Mouse (Mus musculus) cerebral cortex, adult 2 months (tissue): ENCODE measurements around the gene Angptl6.

ENCODE experiments used
- WGBS: fragments of 180-500 bp; shearing (Covaris S2); methylation state at CpG from one replicate; pipeline ENCODE4 v1.1.7; 2018; 5-methylcytosine and 5-hydroxymethylcytosine counted together

Angptl6 gene

DNA sequence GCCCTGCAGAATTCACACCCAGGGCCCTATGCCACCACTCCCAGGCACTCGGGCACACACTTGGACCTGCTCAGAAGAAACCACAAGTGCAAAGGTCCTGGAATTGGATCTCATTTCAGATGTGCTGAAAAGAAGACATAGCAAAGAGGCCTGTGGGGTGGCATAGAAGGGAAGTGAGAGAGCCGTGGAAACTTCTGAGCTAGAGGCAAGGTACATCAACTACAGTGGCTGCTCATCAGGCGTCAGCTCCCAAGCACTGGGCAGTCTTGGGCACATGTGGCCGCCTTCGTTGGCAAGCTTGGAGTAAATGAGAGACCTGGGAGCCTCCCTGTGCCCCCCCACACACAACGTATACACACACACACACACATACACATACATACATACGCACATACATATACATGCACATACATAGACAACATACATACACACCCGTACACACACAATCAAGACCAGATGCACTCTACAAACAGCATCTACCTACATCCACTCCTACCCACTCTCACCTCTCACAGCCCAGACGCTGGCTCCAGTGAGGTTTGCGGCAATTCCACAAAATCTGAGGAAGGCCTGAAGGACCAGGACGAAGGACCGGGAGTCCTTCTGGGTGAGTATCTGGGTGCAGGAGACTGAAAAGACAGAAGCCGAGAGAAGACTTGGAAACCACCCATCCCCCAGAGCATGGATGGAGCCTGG lies at the start of gene Angptl6:
Gene Angptl6, minus strand, starts transcription at position 631 of the 696 bp plus-strand sequence.
- WGBS: 92% methylated on average over 13 of the region's 13 CpGs

DNA sequence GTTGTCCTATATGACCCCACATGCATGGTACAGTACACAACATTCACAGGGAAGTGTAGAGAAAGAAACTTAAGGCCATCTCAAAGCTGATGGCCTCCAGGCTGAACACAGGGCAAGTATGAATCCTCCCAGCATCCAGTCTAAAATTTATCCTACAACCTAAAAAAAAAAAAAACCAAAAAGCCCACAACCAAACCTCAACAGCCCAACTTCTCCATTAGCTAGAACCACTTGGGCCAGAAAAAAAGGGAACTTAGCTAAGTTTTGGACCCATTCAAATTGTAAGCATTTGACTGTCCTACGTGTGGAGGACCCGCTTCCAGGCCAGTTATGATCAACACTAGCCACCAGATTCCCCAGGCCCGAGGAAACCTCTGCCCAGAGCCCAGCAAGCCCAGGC lies 43.7 kb upstream of the Angptl6 start:
- WGBS: 86% methylated on average over 3 of the region's 3 CpGs

DNA sequence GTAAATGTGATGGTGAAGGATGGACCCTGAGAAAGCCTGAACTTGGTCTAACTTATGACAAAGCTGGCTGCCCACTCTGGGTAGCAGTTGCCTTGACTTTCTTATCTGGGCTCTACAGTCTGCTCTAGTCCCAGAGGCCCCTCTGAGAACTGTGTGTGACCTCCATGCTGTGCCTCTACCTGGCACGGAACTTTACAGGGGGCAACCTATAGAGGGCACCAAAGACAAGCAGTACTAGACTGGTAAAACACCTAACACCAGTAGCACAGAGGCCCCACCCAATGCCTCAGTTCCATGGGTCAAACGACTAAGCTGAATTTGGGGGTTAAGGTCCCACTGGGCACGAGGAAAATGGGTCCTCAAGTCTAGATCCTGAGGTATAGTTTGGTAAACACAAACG lies 36.6 kb upstream of the Angptl6 start:
- 81% methylated on average over 4 of the region's 4 CpGs for WGBS

DNA sequence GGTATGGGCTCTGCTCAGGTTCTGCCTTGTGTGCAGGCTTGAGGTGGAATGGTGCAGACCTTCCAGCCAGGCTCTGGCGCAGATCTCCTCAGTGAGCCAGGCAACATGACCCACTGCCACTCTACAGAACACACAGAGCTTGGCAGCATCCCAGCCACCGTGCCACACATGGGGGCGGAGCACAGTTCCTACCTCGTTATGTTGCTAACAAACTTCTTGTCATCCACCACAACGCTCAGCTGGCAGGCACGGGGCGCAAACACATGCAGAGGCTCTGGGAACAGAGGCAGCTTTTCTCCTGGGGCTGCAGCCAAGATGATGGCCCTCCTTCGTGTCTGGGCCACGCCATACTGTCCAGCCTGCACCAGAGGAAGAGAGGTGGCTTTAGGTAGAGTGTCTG lies 30.4 kb upstream of the Angptl6 start:
- WGBS: 40% methylated on average over 9 of the region's 9 CpGs

DNA sequence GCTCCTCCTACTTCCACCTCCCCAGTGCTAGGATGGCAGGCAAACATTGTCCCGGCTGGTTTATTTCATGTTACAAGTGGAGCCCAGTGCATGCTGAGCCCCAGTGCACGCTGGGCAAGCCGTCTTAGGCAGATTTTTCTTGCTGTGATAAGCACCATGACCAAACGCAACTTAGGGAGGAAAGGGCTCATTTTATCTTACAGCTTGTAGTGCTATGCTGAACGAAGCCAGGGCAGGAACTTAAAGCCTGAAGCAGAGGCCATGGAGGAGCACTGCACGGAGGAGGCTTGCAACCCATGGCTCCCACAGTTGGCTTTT lies 22.6 kb upstream of the Angptl6 start:
- WGBS: 51% methylated on average over 6 of the region's 6 CpGs

DNA sequence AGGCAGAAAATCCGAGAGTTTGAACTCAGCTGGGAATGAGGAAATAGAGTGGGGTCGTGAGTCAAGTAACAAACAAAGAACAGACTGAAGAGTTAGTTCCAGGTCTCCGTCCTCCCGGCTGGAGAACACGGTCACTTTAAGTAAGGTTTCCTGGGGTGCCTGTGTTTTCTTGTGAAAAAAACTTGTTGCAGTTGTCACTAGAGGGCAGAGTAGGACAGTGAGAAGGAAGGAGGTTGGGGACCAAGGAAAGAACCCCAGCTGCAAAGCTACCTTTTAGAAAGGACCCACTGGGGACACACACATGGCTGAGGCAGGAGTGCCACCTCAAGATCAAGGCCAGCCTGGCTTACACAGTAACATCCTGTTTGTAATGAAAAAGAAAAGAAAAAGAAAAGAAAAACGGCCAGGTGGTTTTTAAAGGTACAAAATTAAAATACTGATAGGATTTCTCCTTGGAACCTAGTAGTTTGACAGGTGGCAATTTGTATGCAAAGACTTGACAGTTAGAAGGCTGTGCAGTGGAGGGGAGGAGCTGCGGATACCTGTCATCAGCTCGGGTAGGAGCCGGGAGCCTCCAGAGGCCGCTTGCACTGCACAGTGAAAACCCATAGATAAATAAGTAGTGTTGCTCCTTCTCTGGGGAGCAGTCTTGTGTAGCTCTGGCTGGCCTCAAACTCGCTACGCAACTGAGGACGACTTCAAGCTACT lies 22.1 kb upstream of the Angptl6 start:
- WGBS: 15% methylated on average over 13 of the region's 13 CpGs

DNA sequence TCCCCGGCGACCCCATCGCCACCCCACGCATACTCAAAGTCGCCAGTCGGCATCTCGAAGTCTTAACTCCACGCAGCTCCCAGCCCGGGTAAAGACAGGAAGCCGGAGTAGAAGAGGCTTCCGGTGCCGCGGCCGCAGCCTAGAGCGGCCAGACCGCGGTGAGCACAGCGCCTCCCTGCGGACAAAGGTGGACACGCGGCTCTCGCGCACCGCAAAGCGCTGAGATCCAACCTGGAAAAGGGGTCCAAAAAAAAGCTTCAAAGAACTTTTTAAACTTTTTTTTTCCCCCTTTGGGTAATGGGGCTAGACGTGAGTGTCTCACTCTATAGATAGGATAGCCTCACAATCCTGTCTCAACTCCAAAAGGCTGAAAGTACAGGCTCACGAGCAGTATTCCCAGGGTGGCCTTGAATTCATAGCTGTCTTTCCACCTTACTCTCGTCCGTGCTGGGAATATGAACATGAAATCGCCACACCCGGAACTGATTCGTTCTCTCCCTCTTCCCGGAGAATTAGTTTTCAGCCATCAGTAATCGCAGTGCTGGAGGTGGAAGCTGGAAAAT lies 19.1 kb upstream of the Angptl6 start, which contains the start of gene Eif3g:
Gene Eif3g, minus strand, starts transcription at position 113 of the 563 bp plus-strand sequence.
- WGBS: 3% methylated on average over 34 of the region's 34 CpGs

DNA sequence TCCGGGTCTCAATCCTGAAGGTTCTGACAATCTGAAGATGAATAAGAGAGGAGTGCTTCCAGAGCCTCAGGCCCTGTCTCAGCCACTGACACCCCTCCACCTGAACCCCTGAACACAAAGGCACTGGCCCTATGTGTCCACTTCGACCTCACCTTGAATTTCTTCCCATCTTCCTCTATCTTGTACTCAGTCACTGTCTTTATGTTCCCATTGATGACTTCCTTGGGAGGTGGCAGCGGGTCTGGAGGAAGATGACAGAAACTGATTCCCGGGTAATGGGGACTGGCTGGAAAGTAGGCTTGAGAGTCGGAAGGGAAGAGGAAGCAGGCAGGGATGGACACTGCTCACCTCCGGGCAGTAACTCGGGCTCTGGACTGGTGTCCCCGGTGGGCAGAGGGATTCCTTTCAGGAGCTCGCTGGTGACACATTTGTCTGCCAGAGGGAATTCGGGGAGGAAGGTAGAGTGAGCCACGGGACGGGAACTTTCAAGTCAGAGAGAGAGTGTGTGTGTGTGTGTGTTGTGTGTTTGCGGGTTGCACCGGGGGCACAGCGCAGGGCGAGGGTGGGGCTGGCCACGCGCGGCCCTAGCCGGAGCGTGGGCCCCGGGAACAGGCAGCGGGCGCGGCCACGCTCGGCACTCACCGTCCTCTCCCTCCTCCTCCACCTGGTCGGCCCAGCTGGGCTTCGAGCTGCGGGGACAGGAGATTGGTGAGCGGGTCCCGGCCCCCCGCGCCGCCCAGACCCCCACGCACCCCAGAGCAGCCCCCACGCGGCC lies 18.4 kb upstream of the Angptl6 start:
- 5% methylated on average over 36 of the region's 39 CpGs for WGBS

DNA sequence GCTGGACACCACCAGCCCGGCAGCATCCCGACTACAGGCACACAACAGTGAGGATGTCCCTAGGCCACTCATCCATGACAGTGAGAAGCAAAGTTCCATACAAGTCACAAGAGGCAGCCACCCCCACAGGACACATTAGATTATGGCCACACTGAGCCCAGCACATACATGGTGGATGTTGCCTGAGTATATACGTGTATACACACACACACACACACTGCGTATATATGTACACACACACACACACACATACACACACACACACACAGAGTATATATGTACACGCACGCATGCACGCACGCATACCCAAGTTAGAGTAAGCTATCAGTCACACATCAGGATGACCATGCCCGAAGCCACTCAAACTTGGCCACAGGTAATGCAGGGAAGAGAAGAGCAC lies 15.9 kb upstream of the Angptl6 start:
- 97% methylated on average over 9 of the region's 9 CpGs for WGBS

DNA sequence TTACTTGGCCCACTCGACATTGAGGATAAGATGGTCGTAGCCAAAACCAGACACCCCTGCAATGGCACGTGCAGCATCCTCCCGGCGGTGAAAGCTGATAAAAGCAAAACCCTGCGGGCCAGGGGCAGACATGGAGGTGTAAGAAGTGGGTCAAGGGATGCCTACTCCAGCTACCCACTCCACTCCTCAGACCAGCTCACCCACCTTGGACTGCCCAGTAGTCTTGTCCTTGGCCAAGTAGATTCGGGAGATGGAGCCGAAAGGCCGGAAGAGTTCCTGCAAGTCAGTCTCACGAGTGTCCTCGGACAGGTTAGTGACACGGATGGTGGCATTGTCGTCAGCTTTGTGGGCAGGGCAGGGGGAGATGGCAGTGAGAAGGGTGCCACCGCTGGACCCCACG lies 15.1 kb upstream of the Angptl6 start:
- 88% methylated on average over 15 of the region's 15 CpGs for WGBS

DNA sequence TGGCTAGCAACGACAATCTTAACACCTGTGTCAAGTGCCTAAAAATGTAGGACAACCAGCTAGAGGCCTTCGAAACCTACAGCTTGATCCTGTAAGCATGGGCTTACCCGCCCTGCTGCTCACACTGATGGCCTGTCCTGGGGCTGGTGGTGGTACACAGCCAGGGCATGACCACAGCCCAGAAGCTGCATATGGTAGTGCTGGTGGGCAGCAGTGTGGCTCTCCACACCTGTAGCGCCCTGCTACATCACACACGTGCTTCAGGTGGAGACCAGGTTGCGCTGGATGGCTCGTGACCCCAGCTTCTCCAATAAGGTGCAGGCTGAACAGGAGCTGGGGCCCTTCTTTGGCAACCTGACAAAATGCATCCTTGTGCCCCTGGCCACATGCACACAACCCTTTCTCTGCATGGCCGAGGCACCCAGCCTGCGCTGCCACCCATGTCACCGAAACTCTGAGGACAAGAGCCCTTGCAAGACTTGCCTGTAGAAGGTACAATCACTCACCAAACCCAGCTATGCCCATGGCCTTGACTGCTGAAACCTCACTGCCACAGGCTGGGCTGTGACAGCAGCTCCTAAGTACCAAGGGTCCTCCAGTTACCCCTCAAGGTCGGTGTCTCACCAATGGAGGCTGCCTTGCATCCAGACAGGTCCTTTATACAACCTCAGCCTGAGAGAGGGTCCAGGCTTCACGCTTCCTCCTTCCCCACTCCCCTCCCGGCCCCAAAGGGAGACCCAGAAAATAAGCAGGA lies 14.2 kb upstream of the Angptl6 start:
- WGBS: 85% methylated on average over 13 of the region's 13 CpGs

DNA sequence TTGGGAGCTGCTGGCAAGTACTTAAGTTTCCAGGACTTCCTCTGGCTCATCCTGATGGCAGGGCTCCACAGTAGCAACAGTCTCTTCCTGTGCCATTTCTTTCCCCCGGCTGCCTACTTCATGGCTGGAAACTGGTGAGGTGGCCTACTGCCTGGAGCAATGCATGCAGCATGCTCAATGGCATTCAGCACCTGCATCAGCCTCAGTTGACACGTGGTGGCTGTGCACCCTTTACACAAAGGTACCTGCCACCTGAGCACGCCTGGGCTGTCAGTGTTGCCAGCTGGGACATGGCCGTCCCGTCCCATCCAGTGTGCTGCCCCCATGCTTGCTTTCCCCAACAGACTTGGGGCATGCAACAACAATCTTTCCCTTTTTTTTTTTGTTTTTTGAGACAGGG lies 13.5 kb upstream of the Angptl6 start:
- WGBS: 48% methylated on average over 5 of the region's 5 CpGs

DNA sequence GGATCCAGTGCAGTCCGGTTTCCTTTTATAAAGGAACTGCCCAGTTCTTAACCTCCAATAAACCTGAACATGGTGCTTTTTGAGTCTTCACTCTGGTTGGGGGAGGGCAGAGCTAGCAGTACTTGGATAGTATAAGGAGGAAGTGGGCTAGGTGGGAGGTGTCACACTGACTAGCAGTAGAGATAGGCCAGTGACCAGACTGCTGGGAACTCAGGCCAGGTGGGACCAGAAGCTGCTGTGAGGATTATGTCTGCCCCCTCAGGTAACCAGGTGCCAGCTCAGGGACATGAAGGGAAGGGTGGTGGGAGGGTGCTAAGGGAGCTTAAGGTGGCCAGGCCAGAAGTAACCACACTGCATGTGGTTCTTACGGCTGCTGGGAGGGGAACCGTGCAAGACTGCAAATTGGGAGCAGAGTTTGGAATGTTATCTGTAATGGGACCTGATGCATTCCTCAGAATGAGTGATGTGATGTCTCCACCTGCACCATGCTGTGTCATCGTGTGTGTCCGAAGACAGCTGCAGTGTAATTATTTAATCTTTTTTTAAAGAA lies 12.7 kb upstream of the Angptl6 start:
- WGBS: 53% methylated on average over 5 of the region's 5 CpGs

DNA sequence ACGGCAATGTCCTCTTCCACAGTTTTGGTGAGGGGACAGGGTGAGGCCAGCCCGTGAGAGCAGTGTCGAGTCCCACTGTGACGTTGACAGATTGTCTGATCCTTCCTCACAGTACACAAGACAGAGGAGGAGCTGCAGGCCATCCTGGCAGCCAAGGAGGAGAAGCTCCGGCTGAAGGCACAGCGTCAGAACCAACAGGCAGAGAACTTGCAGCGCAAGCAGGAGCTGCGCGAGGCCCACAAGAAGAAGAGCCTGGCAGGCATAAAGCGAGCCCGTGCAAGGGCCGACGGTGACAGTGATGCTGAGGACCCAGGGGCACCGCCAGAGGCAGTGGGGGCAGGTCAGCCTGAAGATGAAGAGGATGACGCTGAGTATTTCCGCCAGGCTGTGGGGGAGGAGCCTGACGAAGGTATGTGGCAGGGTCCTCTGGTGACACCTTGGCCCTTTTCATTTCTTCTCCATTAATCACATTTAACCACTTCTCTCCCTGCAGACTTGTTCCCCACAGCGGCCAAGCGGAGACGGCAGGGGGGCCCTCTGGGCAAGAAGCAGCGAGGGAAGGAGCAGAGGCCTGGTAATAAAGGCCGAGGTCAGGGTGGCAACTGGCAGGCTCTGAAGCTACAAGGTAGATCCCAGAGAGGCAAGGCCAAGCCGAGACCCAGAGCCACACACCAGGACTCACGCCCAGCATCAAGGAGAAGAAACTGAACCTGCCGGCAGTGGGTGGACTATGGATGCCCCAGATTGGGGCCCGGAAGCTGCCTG lies 12.0 kb upstream of the Angptl6 start:
- 76% methylated on average over 26 of the region's 26 CpGs for WGBS

DNA sequence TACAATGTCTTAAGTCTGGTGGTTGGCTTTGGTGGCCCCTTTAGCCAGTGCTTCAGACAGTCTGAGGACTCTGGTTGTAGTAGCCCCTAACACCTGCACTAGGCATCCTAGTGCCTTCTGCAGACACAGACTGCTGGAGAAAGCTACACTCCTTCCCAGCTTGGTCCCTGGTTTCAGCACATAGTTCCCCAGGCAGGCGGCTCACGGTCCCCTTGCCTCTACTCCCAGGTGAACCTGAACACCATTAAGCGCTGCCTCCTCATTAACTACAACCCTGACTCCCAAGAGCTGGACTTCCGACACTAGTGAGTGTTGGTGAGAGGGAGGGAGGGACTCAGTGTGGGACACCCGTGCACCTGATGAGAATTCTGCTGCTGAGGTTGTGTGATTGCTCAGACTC lies 10.9 kb upstream of the Angptl6 start:
- 94% methylated on average over 5 of the region's 5 CpGs for WGBS

DNA sequence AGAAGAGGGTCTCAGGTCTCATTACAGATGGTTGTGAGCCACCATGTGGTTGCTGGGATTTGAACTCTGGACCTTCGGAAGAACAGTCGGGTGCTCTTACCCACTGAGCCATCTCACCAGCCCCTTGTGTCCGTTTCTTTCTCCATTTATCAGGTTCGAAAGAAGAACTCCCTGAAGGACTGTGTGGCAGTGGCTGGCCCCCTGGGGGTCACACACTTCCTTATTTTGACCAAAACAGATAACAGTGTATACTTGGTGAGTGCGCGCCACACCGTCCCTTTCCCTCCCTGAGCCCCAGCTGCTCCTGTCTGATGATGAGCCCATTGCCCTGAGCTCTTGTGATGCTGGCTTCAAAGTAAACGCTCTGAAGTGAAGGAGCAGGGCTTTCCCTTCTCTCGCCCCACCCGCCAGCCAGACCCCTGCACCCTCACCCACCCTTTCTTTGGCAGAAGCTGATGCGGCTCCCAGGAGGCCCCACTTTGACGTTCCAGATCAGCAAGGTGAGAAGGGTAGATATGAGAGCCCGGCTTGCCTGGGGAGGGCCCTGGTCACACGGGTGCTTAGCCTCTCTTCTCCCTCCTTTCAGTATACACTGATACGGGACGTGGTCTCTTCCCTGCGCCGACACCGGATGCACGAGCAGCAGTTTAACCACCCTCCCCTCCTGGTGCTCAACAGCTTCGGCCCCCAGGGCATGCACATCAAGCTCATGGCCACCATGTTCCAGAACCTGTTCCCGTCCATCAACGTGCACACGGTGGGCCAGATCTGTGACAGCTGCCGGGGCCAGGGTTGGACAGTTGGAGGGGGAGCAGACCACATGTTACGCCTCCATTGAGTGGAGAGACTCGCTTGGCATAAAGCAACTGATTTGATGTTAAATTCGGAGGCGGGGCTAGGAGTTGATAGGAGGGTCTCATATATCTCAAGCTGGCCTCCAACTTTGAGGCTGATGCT lies 9.9 kb upstream of the Angptl6 start:
- WGBS: 81% methylated on average over 29 of the region's 29 CpGs

DNA sequence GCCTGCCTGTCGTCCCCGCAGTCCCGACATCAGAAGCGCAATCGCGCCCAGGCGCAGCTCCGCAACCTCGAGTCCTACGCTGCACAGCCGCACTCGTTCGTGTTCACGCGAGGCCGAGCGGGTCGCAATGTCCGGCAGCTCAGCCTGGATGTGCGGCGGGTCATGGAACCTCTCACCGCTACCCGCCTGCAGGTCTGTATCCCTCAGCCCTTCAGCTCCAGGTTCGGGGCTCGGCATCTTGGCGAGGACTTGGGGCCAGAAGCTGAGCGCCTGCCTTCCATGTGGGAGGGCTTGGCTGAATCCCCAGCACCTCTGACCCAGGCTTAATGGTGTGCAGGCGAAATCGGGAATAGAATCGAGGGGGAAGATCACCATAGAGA lies 8.8 kb upstream of the Angptl6 start:
- under 1% methylated on average over 30 of the region's 30 CpGs for WGBS

DNA sequence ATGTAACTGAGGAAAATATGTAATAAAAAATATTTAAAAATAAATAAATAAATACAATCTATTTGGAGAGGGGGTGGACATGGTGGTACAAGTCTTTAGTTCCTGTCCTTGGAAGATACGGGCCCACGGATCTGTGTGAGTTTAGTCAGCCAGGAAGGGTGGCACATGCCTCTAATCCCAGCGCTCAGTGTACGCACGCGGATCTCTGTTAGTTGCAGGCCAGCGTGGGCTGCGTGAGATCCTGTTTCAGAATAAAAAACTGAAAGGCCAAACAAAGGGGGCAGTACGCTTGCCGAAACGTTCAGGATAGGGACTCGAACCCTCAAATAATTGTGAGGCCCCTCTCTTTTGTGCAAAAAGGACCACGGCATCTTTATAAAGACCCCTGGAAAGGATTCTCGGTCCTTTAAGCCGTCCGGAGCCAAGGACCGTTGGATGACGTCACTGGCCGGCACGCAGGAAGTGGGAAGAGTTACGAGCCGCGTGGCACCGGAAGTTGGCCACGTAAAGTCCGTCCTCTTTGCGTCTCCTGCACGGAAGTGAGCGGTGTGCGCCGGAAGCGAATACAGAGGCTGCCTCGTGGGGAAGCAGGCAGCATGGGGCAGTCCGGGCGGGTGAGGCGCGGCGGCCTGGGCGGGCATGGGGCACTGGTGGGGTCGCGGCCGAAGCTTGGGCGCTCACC lies 8.3 kb upstream of the Angptl6 start, which contains the start of gene Ppan:
Gene Ppan, plus strand, starts transcription at position 472 of the 682 bp plus-strand sequence.
- WGBS: under 1% methylated on average over 43 of the region's 43 CpGs

DNA sequence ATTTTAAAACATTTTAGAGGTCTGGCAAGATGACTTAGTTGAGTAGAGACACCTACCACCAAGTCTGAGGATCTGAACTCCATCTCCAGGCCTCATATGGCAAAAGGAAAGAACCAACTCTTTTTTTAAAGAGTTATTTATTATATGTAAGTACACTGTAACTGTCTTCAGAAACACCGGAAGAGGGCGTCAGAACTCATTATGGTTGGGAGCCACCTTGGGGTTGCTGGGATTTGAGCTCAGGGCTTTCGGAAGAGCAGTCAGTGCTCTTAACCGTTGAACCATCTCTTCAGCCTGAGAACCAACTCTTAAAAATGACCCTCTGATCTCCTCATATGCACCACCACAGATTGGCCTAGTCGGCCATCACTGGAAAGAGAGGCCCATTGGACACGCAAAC lies 7.7 kb upstream of the Angptl6 start:
- 80% methylated on average over 6 of the region's 6 CpGs for WGBS
